Mouse (Mus musculus): ENCODE data around the gene Lmo2. TPM values are rescaled to one million over a fixed set of nuclear protein-coding genes. Genes with fewer than 3 reads are reported as not detected.
"Not testable (repeated sequence)": the region's sequence is repeated elsewhere in the genome, so short reads cannot be mapped to it uniquely, and the experiment has no call there.

The Lmo2 gene
- total RNA-seq, 2 experiments from 2014 or later: 19.2 to 21.5 TPM

GRCm38 (mm10) chr2:103971838-103972237 is 14.1 kb downstream of the Lmo2 start:
- DNase-seq (ENCODE audit: extremely low spot score in 1 of 2, low spot score in 1 of 2): no peak

DNA sequence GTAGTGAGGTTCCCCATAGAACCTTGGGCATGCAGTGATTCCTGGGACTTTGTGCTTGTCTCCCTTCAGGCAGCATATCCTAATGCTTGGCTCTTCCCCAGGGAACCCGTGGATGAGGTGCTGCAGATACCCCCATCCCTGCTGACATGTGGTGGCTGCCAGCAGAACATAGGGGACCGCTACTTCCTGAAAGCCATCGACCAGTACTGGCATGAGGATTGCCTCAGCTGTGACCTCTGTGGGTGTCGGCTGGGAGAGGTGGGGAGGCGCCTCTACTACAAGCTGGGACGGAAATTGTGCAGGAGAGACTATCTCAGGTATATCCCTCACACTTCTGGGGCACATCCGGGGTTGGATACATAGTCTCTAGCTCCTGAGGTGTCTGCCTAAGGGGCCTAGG is 18.1 kb downstream of the Lmo2 start:
- DNase-seq (ENCODE audit: extremely low spot score in 1 of 2, low spot score in 1 of 2): no peak

DNA sequence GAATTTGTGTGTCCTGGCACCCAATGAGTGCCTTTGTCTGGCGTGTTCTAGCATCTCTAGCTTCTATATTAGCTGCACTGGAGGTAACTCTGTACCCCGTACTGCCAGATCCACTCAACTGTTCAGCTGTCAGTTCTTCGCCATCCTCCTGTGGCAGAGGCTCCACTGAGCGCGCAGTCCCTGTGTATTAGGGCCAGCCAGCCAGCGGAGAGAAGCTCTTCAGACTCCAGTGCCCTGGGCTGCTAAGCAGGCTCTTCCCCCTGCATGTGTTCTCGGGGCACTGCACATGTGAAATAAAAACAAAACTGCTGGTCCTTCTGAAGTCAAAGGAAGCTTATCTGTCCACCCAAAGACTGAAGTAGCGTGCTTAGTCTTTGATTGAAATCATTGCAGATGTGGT is 19.4 kb downstream of the Lmo2 start:
- DNase-seq (ENCODE audit: extremely low spot score in 1 of 2, low spot score in 1 of 2): no peak

GRCm38 (mm10) chr2:103977716-103978115 is 19.9 kb downstream of the Lmo2 start:
- DNase-seq (ENCODE audit: extremely low spot score in 1 of 2, low spot score in 1 of 2): no peak

- DNase-seq (ENCODE audit: extremely low spot score in 1 of 2, low spot score in 1 of 2): peak; percentile 76 to 90
These were observed 24.5 kb downstream of the Lmo2 start for GRCm38 (mm10) chr2:103982250-103982649.

GRCm38 (mm10) chr2:103983146-103983545 is 25.4 kb downstream of the Lmo2 start:
- no peak for DNase-seq (ENCODE audit: extremely low spot score in 1 of 2, low spot score in 1 of 2)

GRCm38 (mm10) chr2:103987595-103987994 is 29.8 kb downstream of the Lmo2 start:
- DNase-seq (ENCODE audit: extremely low spot score in 1 of 2, low spot score in 1 of 2): not testable (repeated sequence)

GRCm38 (mm10) chr2:103989724-103990123 is 31.9 kb downstream of the Lmo2 start:
- no peak for DNase-seq (ENCODE audit: extremely low spot score in 1 of 2, low spot score in 1 of 2)

- no peak for DNase-seq (ENCODE audit: extremely low spot score in 1 of 2, low spot score in 1 of 2)
These were observed 33.5 kb downstream of the Lmo2 start for GRCm38 (mm10) chr2:103991303-103991702.

DNA sequence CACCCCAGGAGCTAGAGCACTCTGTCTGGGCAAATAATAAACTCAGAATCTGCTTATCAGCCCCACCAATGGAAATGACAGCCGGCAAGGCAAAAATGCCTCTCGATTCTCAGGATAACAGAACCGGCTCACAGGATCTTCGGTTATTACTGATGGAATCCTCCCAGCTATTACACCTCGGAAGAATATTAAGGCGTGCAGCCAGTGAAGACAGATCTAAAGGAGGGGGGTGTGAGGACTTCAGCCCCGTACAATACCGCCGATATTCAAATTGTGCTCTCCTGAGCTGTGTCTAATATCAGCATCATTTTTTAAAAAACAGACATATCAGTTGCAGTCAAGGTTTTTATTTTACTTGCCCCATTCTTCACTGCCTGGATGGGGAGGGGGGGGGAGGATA is 34.4 kb downstream of the Lmo2 start:
- DNase-seq (ENCODE audit: extremely low spot score in 1 of 2, low spot score in 1 of 2): no peak

DNA sequence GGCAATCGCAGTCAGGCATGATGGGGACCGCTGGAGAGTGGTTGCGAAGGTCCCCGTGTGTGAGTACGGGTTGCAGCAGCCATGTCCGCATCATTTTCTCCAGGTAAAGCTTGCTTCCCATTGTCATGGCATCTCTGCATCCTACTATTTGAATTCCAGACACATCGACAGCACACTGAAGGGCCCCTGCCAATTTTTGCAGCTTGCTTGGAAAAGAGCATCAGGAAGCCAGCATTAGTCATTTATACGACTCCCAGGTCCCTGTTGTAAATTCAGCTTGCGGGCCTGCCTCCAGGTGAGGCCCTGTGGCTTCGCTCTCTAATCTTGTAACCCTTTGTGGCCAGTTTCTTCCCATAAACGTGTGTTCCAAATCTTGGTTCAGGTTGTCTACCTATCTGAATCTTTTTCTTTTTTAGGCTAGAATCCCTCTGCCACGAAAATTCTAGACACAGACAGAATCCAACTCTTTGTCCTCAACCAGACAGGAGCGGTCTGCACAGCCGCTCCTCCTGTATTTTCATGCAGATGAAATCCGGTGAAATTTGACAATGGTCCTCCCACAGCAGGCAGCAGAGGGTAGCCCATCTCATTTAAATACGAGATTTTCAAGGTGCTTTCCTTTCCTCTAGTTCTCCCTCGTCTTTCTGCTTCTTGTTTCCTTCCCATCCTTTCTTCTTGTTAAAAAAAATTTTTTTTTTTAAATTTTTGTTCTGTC is 35.0 kb downstream of the Lmo2 start:
- no peak for DNase-seq (ENCODE audit: extremely low spot score in 1 of 2, low spot score in 1 of 2)

GRCm38 (mm10) chr2:104001076-104001475 is 43.3 kb downstream of the Lmo2 start:
- DNase-seq (ENCODE audit: extremely low spot score in 1 of 2, low spot score in 1 of 2): no peak

GRCm38 (mm10) chr2:104001861-104002260 is 44.1 kb downstream of the Lmo2 start:
- DNase-seq (ENCODE audit: extremely low spot score in 1 of 2, low spot score in 1 of 2): no peak

- DNase-seq (ENCODE audit: extremely low spot score in 1 of 2, low spot score in 1 of 2): peak; percentile 49 to 78
These were observed 45.1 kb downstream of the Lmo2 start for GRCm38 (mm10) chr2:104002711-104003413.

GRCm38 (mm10) chr2:104007793-104008519 is 50.2 kb downstream of the Lmo2 start:
- no peak for DNase-seq (ENCODE audit: extremely low spot score in 1 of 2, low spot score in 1 of 2)

- DNase-seq (ENCODE audit: extremely low spot score in 1 of 2, low spot score in 1 of 2): not testable (repeated sequence)
These were observed 51.1 kb downstream of the Lmo2 start for GRCm38 (mm10) chr2:104008853-104009252.

DNA sequence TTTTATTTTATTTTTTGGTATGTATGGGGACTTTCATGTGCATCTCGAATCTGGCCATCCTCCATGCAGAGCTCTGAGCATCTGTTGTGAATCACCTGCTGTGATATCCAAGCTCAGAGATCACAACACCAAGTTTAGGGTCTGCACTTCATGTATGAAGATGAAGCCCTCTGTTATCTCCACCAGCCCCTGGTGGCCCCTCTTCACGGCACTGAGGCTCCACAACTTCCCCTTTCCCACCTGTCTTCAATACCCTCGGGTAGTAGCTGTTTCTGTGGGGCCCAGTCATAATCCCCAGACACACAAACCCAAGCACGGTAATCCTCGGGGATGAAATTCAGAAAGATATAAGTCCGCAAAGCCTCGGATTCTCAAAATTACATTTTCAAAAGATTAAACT is 65.3 kb downstream of the Lmo2 start:
- no peak for DNase-seq (ENCODE audit: extremely low spot score in 1 of 2, low spot score in 1 of 2)

GRCm38 (mm10) chr2:104024656-104025055 is 66.9 kb downstream of the Lmo2 start:
- DNase-seq (ENCODE audit: extremely low spot score in 1 of 2, low spot score in 1 of 2): no peak

DNA sequence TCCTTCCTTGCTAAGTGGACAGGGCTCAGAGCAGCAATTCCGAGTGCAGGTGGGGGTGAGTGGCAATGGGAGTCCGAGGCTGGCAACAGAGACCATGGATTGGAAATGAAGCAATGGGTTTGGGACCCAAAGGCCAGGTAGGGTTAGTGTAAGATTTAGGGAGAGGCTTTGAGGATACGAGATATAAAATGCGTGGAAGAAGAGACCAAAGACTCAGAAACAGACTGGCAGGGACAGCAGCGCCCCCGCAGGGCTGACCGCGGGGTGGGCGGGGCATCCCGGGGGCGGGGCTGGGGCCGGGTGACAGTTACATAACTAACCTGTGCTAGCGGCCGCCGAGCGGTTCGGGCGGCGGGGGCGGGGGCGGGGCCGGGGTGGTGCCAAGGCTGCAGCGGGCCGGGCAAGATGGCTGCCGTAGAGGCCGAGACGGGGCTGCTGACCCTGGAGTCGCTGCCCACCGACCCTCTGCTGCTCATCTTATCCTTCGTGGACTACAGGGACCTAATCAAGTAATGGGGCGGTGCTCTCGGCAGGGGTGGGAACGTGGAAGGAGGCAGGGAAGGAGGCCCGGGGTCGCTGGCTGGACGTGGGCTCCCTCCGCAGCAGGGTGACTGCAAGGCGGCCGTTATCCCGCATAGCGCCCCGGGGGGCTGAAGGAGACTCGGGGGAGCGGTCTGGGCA is 69.8 kb downstream of the Lmo2 start, which contains the start of gene Fbxo3:
TSS of gene Fbxo3 (plus strand) at position 264 of the 681 bp plus-strand sequence.
- DNase-seq (ENCODE audit: extremely low spot score in 1 of 2, low spot score in 1 of 2): peak; percentile 60 to 63

GRCm38 (mm10) chr2:104028139-104028723 is 70.4 kb downstream of the Lmo2 start, which contains the start of gene 4931422A03Rik:
4931422A03Rik (minus strand) TSS chr2:104028361.
- no peak for DNase-seq (ENCODE audit: extremely low spot score in 1 of 2, low spot score in 1 of 2)
